Comparison of ENCODE assay signal across 25 mouse cellular contexts in the genomic region with DNA sequence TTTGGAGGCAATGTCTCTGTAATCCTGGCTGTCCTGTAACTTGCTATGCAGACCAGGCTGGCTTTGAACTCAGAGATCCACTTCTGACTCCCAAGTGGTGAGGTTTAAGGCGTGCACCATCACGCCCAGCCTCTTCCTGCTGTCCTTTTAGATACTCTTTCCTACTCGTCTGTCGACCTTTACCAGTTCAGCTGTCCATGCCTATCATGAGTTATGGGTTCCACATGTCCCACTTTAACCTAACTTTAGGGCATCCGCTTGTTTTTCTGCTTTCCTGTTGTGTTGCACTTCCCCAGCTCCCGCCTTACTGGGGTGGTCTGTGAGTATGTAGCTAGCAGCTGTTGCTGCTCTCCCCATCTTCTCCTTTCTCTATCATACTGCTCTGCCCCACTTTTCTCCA.
"Had no signal": no experiment of that assay in that cellular context is flagged by ENCODE, and none has a peak within 500 bp of the region (broad histone marks: within the 10 kb centered on the region; RNA-seq: fewer than 3 reads in every experiment).

No protein-coding gene starts in this region.

- H3K36me3 ChIP-seq: heart, embryonic 15.5 days had no signal

- H3K9me3 ChIP-seq: heart, embryonic 13.5 days; heart, embryonic 15.5 days; hindbrain, embryonic 10.5 days; hindbrain, embryonic 12.5 days; limb, embryonic 10.5 days; limb, embryonic 12.5 days; liver, embryonic 13.5 days; liver, embryonic 15.5 days had no signal

- DNase-seq: gastrocnemius, postnatal 14 days; gastrocnemius, postnatal 36 days; heart, adult 2 months; heart, postnatal 10 days; heart, postnatal 4 days; kidney, adult 11 months; kidney, adult 8-10 months; kidney, postnatal 10 days; kidney, postnatal 25 days; liver; liver, embryonic 13.5 days had no signal

- H3K4me2 ChIP-seq: heart, embryonic 11.5 days; heart, embryonic 13.5 days; heart, embryonic 15.5 days; hindbrain, embryonic 12.5 days; hindbrain, embryonic 14.5 days; limb, embryonic 12.5 days; liver, embryonic 11.5 days; liver, embryonic 13.5 days; liver, embryonic 15.5 days had no signal

- H3K4me3 ChIP-seq: heart, adult 2 months; heart, embryonic 13.5 days; heart, embryonic 15.5 days; hindbrain, embryonic 10.5 days; hindbrain, embryonic 12.5 days; left cerebral cortex, adult 2 months; limb, embryonic 10.5 days; limb, embryonic 12.5 days; liver, embryonic 13.5 days; liver, embryonic 15.5 days had no signal

- ATAC-seq: forebrain, embryonic 16.5 days; hindbrain, embryonic 16.5 days; intestine, embryonic 16.5 days had no signal

- H3K9ac ChIP-seq: heart, embryonic 13.5 days; heart, embryonic 15.5 days; hindbrain, embryonic 12.5 days; hindbrain, embryonic 14.5 days; limb, embryonic 12.5 days; liver, embryonic 13.5 days; liver, embryonic 15.5 days had no signal

- H3K27ac ChIP-seq: heart, adult 2 months; heart, embryonic 13.5 days; heart, embryonic 15.5 days; hindbrain, embryonic 10.5 days; hindbrain, embryonic 12.5 days; hindbrain, embryonic 14.5 days; left cerebral cortex, adult 2 months; limb, embryonic 10.5 days; limb, embryonic 12.5 days; liver, embryonic 13.5 days; liver, embryonic 15.5 days had no signal

- H3K27me3 ChIP-seq: heart, embryonic 13.5 days; heart, embryonic 15.5 days; hindbrain, embryonic 12.5 days; limb, embryonic 12.5 days; liver, embryonic 13.5 days; liver, embryonic 15.5 days had no signal
